Mouse (Mus musculus) megakaryocyte-erythroid progenitor cell, adult 5-6 weeks (primary cell): ENCODE data around the gene Zcchc2. TPM values are rescaled to one million over a fixed set of nuclear protein-coding genes. Genes with fewer than 3 reads are reported as not detected.
A peak's percentile ranks its signal among the peaks of the same experiment; 100 is the strongest.

ENCODE experiments used
- ATAC-seq: replicated peaks from 2 replicates; pipeline ENCODE4 v1.8.0; 2016; ENCODE audit warnings: mild to moderate bottlenecking, inconsistent platforms; ENCODE audit not compliant: severe bottlenecking, poor library complexity, low FRiP score, low TSS enrichment
- total RNA-seq, 2 experiments: library from RNA; stranded (forward) in 1 of 2; stranded (reverse) in 1 of 2; fragments of 200-1000, 215-1000 nt in 1 of 2; fragments of >200 nt in 1 of 2; fragmentation: Nextera tagmentation in 1 of 2; gene quantifications; 2 replicates each; pipeline ENCODE4 v1.2.3; 2014 to 2017

The Zcchc2 gene
- total RNA-seq, 2 experiments from 2014 or later = 14.2 to 18.3 TPM

DNA sequence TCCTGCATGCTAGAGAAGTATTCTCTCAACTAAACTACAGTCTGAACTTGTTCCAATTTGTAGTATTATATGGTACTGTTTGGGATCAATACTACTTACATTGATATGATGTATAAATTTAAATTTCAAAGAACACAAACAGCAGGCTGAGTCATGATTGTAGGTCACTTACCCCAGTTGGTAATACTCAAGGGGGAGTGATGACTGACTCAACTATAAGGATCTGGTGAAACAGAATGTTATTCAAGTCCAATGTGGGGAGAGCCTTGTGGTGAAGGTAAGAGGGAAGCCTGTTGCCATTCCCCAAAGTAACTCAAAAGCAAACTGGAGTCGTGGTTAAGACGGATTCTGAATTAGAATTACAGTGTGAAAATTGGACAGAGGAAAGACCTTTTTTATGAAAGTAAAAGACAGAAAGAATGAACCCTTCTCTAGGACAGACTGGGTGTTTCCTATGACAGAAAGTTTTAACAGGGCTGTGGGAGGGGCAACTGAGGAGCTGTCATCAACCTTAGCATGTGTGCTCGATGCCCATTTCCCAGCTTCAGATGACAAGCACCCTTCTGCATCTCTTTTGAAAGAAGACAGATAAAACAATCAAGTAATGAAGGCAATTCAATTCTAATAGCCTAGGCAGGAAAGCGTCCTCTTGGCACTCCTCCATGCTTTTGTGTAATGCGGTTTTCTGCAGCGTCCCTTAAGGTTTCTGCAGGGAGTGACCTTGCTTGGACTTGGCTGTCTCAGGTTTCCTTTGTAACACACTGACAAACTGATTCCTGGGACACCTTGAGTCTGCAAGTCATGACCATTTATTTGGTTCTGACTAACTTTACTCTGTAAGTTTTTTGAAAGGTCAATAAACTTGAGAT lies 7.5 kb upstream of the Zcchc2 start:
- peak; percentile 75 for ATAC-seq

GRCm38 (mm10) chr1:105984172-105984571 lies 6.0 kb upstream of the Zcchc2 start:
- ATAC-seq = no peak

DNA sequence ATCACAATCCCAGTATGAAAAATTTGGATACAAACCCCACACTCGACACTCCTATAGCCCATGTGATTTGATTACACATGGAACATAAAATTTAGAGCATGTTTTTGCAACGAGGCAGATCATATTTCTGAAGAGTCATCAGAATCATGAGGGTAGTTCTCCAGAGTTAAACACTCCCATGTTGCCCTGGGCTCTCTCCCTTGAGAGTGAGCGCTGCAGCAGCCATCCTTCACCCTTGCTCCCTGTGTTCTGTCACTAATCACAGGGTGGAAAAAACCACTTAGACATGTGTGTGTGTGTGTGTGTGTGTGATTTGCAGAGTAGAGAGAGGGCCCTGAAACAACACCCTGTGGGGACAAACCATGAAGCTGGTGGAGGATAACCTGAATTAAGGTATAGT lies 2.0 kb upstream of the Zcchc2 start:
- no peak for ATAC-seq

GRCm38 (mm10) chr1:105988903-105989639 lies 1.1 kb upstream of the Zcchc2 start:
- no peak for ATAC-seq

- peak; percentile 2; the same call in 1 of the 2 replicates for ATAC-seq
Observed at GRCm38 (mm10) chr1:105989640-105989984, 594 bp upstream of the Zcchc2 start.

DNA sequence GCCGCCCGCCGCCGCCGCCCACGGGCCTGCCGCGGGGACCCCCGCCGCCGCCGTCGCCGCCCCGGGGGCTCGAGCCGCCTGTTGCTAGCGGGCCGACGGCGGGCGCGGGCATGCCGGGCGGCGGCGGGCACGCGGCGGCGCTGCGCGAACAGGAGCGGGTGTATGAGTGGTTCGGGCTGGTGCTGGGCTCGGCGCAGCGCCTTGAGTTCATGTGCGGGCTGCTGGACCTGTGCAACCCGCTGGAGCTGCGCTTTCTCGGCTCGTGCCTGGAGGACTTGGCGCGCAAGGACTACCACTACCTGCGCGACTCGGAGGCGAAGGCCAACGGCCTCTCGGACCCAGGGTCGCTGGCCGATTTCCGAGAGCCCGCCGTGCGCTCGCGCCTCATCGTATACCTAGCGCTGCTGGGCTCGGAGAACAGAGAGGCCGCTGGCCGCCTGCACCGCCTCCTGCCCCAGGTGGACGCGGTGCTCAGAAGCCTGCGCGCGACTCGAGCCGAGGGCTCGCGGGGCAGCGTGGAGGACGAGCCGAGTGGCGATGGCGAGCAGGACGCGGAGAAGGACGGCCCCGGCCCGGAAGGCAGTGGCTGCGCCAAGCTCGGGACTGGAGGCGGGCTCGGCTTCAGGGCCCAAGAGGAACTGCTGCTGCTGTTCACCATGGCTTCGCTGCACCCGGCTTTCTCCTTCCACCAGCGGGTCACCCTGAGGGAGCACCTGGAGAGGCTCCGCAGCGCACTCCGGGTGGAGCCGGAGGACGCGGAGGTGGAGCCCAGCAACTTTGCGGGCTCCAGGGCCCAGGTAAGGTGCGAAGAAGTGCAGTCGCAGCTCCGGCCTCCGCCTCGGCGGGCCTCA lies 930 bp downstream of the Zcchc2 start:
- ATAC-seq = peak; percentile 6

GRCm38 (mm10) chr1:105991931-105992837 lies 2.0 kb downstream of the Zcchc2 start:
- ATAC-seq = no peak

DNA sequence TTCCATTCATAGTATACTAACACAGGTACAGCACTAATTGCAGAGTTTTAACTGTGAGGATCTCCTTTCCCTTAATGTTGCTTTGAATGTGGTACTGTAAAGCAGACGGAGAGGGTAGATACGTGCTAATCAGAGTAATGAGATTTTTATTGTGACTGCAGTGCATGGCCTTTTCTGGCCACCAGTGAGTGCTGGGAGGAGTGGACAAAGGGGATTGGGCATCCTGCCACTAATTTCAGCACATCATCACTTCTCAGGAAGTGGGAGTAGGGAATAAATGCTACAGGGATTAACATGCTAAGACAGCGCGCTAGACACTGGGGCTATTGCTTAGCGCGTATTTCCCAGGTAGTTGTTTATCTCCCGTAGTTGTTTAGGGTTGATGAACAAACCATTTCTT lies 3.0 kb downstream of the Zcchc2 start:
- no peak for ATAC-seq

DNA sequence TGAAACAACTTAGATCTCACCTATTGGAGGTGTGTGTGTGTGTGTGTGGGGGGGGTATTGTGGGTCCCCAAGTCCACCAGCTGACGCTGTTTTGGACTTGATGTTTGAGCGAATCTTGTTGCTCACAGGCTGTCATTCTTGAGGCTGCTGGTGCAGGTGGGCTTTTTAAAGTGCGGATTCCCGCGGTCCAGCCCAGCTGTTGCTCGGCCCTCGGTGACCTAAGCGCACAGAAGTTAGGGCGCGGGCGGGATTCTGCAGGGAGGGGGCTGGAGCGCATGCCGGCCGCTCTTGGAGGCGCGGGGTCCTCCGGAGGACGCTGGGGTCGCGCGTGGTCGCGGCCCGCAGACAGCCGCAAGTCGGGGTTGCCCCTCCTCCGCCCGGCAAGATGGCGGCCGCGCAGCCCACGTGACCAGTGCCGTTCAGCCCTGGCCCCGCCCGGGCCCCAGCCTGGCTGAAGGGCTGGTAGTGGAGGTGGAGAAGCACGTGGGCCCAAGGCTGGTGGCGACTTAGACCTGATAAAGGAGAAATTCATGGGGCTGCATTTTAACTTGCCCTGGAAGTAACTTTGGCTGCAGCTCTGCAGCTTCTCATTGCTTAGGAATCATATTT lies 3.5 kb downstream of the Zcchc2 start:
- ATAC-seq = peak; percentile 65

DNA sequence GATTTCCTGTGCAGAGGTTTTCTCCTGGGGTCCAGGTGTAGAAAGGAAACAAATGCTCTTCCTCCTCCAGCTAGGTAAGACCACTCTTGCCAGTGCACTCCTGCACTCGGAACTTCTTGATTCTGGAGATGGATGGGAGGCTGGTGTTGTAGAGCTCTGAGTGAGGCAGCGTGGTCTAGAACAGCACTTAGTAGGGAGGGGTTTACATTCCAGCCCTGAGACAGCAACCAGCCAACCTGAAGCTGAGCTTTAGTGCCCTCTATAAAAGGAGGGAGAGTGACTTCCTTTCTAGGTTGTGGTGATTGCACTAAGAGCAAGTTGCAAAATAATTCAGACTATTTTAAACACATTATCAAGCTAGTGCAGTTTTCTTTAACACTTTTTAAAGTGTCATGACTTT lies 5.8 kb downstream of the Zcchc2 start:
- no peak for ATAC-seq

- no peak for ATAC-seq
Observed at GRCm38 (mm10) chr1:105997282-105997681, 7.1 kb downstream of the Zcchc2 start.

GRCm38 (mm10) chr1:105999802-106000201 lies 9.6 kb downstream of the Zcchc2 start:
- ATAC-seq = no peak

DNA sequence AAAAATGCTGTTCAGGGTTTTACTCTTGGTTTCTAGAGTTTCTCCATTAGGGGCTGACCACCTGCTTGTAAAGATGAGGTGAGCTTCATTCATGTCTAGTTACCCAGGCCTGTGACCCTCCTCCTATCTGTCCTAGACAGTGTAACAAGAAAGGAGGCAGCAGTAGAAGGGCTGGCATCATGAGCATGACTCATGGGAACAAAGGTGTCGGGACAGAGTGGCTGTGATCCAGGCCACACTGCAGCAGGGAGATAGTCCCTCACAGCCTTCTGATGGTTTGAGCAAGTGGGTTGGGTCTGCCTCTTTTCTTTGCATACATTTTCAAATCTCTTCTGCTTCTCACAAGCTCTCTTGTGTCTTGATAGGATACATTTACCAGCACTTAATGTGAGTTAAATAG lies 17.4 kb downstream of the Zcchc2 start:
- peak; percentile 88 for ATAC-seq

GRCm38 (mm10) chr1:106011097-106011496 lies 20.9 kb downstream of the Zcchc2 start:
- ATAC-seq = no peak

DNA sequence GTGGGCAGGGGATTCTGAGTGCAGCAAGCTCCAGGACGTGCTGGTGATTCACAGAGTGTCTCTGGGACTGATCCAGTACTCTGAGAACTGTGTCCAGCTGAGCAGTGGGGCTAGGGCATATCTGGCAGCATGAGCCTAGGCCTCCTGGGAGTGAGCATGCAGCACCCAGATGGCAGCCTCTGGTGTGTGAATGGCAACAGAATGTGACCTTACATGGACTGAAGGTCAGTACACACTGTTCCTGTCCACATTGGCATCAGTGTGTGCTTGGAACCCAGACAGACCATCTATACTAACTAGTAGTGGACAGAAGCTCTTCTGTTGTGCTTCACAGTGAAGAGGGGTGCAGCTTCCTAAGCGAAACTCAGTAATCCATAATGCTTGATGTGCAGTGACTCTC lies 23.6 kb downstream of the Zcchc2 start:
- no peak for ATAC-seq

DNA sequence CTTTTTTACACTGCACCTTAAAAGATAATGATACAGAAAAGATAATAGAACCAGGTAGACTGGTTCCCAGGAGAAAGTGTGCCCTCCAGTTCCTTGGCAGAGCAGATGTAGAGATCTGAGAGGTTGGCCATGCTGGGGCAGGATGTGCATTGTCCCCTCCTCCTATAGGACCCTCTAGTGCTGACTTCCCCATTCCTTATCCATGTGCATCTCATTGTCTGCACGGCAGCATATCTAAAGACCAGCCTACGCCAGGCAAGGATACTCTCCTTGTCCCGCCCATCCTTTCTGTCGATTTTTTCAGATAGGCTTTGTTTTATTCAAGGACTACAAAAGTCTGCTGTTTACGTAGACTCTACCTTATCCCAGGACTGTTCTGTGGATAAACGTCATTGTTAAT lies 26.1 kb downstream of the Zcchc2 start:
- ATAC-seq = no peak

GRCm38 (mm10) chr1:106019854-106020253 lies 29.6 kb downstream of the Zcchc2 start:
- ATAC-seq = no peak

DNA sequence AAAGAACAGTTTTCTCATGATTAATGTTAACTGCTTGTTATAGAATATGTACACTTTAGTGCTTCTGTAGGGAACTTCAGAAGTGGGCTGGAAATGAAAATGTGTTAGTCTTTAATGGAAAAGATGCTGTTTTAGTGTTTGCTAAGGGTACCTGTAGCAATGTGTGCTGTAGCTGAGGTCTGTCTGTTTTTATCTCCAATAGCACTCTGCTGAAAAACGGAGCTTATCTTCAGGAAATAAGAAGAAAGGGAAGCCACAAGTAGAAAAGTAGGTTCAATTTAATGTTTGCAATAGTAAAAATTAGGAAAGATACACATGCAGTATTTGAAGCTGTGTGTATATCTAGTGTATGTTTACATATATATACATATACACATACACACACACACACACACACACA lies 32.8 kb downstream of the Zcchc2 start:
- ATAC-seq = peak; percentile 64; the same call in 1 of the 2 replicates

DNA sequence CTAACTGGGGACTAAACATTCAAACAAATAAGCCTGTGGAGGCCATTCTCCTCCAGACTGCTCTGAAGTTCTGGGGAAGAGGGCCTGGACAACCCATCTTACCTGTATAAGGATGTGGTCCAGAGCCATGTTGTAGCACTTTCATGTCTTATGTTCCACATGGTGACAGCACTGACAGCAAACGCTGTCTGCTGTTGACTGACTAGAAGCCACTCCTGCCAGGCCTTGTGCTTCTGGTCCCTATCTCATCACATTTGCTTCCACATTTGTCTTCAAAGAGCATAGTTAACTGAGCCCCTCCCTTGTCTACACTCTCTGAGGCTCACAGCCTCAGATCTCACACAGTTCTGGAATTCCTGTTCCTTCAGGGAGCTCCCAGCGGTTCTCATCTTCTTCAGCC lies 34.0 kb downstream of the Zcchc2 start:
- ATAC-seq = no peak
